Mouse (Mus musculus): Measurements from ENCODE around the gene Myt1.

DNA sequence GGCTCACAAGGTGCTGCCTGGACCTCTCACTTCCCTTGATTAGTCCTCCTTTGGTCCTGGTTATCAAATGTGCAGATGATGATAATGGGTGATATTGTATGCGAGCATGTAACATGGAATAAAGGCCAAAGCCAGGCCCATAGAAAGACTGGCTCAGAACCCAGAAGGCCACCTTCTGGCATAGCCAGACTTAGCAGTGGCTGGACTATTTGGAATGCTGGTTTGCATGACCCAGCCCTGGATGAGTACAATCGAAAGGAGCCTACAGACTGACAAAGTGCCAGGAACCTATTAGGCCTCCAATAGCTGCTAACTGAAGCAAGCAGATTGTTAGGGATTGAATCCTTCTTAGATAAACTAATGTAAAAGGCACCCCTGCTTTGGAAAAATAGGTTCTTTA, 6.3 kb downstream of the Myt1 start:
- TF ChIP-seq CTCF (conservative IDR thresholded peaks at IDR 0.05; ENCODE audit: insufficient read depth, insufficient read length, low read depth, low read length) (no peak), POLR2A (IDR thresholded peaks at IDR 0.05; ENCODE audit: low read depth, low read length) (no peak)
